Mouse (Mus musculus) MEL (cell line): ENCODE data around the gene Gm6803.
"Not testable (repeated sequence)": the region's sequence is repeated elsewhere in the genome, so short reads cannot be mapped to it uniquely, and the experiment has no call there.

Experiments
- NELFE ChIP-seq: IDR thresholded peaks from 2 replicates; pipeline ENCODE4 v1.6.1; 2011; ENCODE audit warnings: low read depth, low read length, improper control_type of control experiment
- POLR2A ChIP-seq, 2 experiments: IDR thresholded peaks; 2 replicates each; pipeline ENCODE4 v1.6.1; 2011 to 2012; ENCODE audit warnings: low read length in 2 of 2, mild to moderate bottlenecking in 2 of 2, control low read depth in 1 of 2, improper control_type of control experiment in 1 of 2, low read depth in 1 of 2, moderate library complexity in 1 of 2; ENCODE audit not compliant: control insufficient read depth in 1 of 2, insufficient read depth in 1 of 2, poor library complexity in 1 of 2
- TCF12 ChIP-seq: IDR thresholded peaks from 2 replicates; pipeline ENCODE4 v1.6.1; 2014; ENCODE audit warnings: low read depth, mild to moderate bottlenecking, inconsistent platforms, low read length, improper control_type of control experiment, moderate library complexity

DNA sequence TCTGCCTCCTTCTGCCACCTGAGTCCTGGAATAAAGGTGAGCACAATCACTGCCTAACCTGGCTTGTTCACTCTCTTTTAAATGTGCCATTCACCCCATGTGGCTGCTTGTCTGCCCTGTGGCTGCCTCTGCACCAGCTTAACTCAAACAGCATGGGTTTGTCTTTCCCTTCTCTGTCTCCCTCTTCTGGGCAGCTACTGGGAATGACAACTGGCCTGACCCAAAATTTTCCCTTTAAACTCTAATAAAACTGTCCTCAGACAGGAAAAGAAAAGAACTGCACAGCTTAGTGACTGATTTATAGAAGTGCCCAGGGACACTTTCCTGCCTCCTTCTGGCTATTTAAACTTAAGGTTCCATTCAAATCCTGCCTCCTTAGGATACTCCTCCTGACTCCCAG, 20.5 kb upstream of the Gm6803 start:
- not testable (repeated sequence) for TF ChIP-seq NELFE; POLR2A (IDR thresholded peaks at IDR 0.05; ENCODE audit: control insufficient read depth in 1 of 2, insufficient read depth in 1 of 2, low read depth in 1 of 2, low read length in 2 of 2, poor library complexity in 1 of 2); TCF12
